ENCODE assay signal across 23 mouse cellular contexts in genomic region chr11:83865286-83865685, GRCm38 (mm10). TPM values are rescaled to one million over a fixed set of nuclear protein-coding genes. Genes with fewer than 3 reads are reported as not detected.
DNase-seq lines count a peak whose midpoint lies in the region; ATAC-seq and TF ChIP-seq lines count a peak whose summit lies in the region.
"Had no signal": no experiment of that assay in that cellular context is flagged by ENCODE, and none has a peak within 500 bp of the region (broad histone marks: within the 10 kb centered on the region; RNA-seq: fewer than 3 reads in every experiment).

No protein-coding gene starts in this region.

- H3K36me3 ChIP-seq in hindbrain, embryonic 10.5 days, result no peaks in the 10 kb centered on the region
- no peaks in the 10 kb centered on the region for H3K36me3 ChIP-seq in hindbrain, embryonic 14.5 days (replicated peaks; ENCODE audit: control insufficient read depth, insufficient read depth)
- no peaks in the 10 kb centered on the region for H3K36me3 ChIP-seq in testis, adult 2 months (ENCODE audit: control insufficient read depth, insufficient read depth, low read length)
- H3K36me3 ChIP-seq: embryonic facial prominence, embryonic 10.5 days; heart, embryonic 12.5 days; hindbrain, embryonic 12.5 days had no signal

- H3K4me1 ChIP-seq in hindbrain, embryonic 10.5 days (replicated peaks), result peaks cover 36% of the 10 kb centered on the region
- H3K4me1 ChIP-seq in hindbrain, embryonic 14.5 days (replicated peaks; ENCODE audit: control insufficient read depth, insufficient read depth, low read length), result no peaks in the 10 kb centered on the region
- peaks cover 2% of the 10 kb centered on the region for H3K4me1 ChIP-seq in testis, adult 2 months (ENCODE audit: control insufficient read depth, insufficient read depth, low read length)

- TF ChIP-seq POLR2A in testis, adult 2 months (IDR thresholded peaks at IDR 0.05; ENCODE audit: control insufficient read depth, low read depth, low read length), result no peak

- H3K9me3 ChIP-seq in hindbrain, embryonic 10.5 days, result no peaks in the 10 kb centered on the region
- H3K9me3 ChIP-seq in hindbrain, embryonic 14.5 days (ENCODE audit: control insufficient read depth, low read length), result no peaks in the 10 kb centered on the region
- H3K9me3 ChIP-seq: embryonic facial prominence, embryonic 10.5 days; forebrain, embryonic 13.5 days; heart, embryonic 12.5 days; hindbrain, embryonic 12.5 days had no signal

- 24% methylated on average over 9 of the region's 9 CpGs for WGBS in hindbrain, embryonic 10.5 days
- 16% methylated on average over 9 of the region's 9 CpGs for WGBS in hindbrain, embryonic 14.5 days

- H3K27me3 ChIP-seq in hindbrain, embryonic 10.5 days (ENCODE audit: insufficient read depth, poor library complexity, severe bottlenecking), result peaks cover 92% of the 10 kb centered on the region
- H3K27me3 ChIP-seq in hindbrain, embryonic 14.5 days (ENCODE audit: control insufficient read depth, insufficient read depth, low read length), result peaks cover 18% of the 10 kb centered on the region
- H3K27me3 ChIP-seq in testis, adult 2 months (ENCODE audit: control insufficient read depth, insufficient read depth, low read length), result no peaks in the 10 kb centered on the region

- no peak overlapping the region for H3K4me2 ChIP-seq in hindbrain, embryonic 14.5 days (replicated peaks)
- H3K4me2 ChIP-seq: forebrain, embryonic 13.5 days; heart, embryonic 12.5 days; hindbrain, embryonic 12.5 days had no signal

- H3K4me3 ChIP-seq in hindbrain, embryonic 10.5 days, result no peak overlapping the region
- H3K4me3 ChIP-seq in hindbrain, embryonic 14.5 days (replicated peaks; ENCODE audit: low read length), result no peak overlapping the region
- H3K4me3 ChIP-seq in testis, adult 2 months (ENCODE audit: control insufficient read depth, low read depth, low read length), result peak overlapping the region; percentile 30
- H3K4me3 ChIP-seq: embryonic facial prominence, embryonic 10.5 days; forebrain, embryonic 13.5 days; heart, adult 2 months; heart, embryonic 12.5 days; hindbrain, embryonic 12.5 days had no signal

- peak; percentile 41 for DNase-seq in hindbrain, embryonic 10.5 days (ENCODE audit: low spot score)
- no peak for DNase-seq in hindbrain, embryonic 14.5 days (ENCODE audit: low spot score)
- DNase-seq in testis, postnatal 10 days (ENCODE audit: low spot score), result no peak
- peak; percentile 52 for DNase-seq in embryo, embryonic 10.5 days (ENCODE audit: low spot score)
- no peak for DNase-seq in cerebellum, postnatal 10 days
- DNase-seq in MN1 (ENCODE audit: low spot score), result no peak
- DNase-seq: adrenal gland, postnatal 14 days; B cell, adult 2 months; cerebellum, adult 18-20 months; cerebellum, adult 9-11 months; forebrain, postnatal 0 days; gastrocnemius, postnatal 14 days; heart, adult 2 months; heart, postnatal 36 days had no signal

- no peak for TF ChIP-seq CTCF in testis, adult 2 months (IDR thresholded peaks at IDR 0.05; ENCODE audit: control insufficient read depth, insufficient read depth, insufficient replicate concordance, low read depth, low read length)

- no peak overlapping the region for H3K27ac ChIP-seq in hindbrain, embryonic 10.5 days
- H3K27ac ChIP-seq in hindbrain, embryonic 14.5 days, result no peak overlapping the region
- no peak overlapping the region for H3K27ac ChIP-seq in testis, adult 2 months (ENCODE audit: control insufficient read depth, insufficient read depth, low read depth, low read length)
- H3K27ac ChIP-seq: embryonic facial prominence, embryonic 10.5 days; forebrain, embryonic 13.5 days; heart, adult 2 months; hindbrain, embryonic 12.5 days; hindbrain, postnatal 0 days had no signal

- H3K9ac ChIP-seq in hindbrain, embryonic 14.5 days, result no peak overlapping the region
- H3K9ac ChIP-seq: forebrain, embryonic 13.5 days; forebrain, postnatal 0 days; heart, embryonic 12.5 days; hindbrain, embryonic 12.5 days had no signal

- ATAC-seq in hindbrain, embryonic 14.5 days (ENCODE audit: low FRiP score), result no peak
- ATAC-seq: activated CD4-positive, CD25-positive, alpha-beta regulatory T cell, adult 4 months; CD4-positive, CD25-positive, alpha-beta regulatory T cell, adult 4 months; forebrain, embryonic 13.5 days; forebrain, postnatal 0 days; hindbrain, postnatal 0 days had no signal

RNA-seq across cellular contexts. Expression of gene Hnf1b, which starts 15.4 kb away (rescaled TPM):
- polyA plus RNA-seq in hindbrain, embryonic 10.5 days (2016; fragmentation: Nextera tagmentation; extraction: Ambion mirVana), result not detected in 2 replicates
- polyA plus RNA-seq in hindbrain, embryonic 14.5 days (2014; fragmentation: Nextera tagmentation; extraction: Ambion mirVana), result 0.21 TPM in 1 of 2 replicates, not detected in the other
- 37.1 and 40.7 TPM in 2 replicates for polyA plus RNA-seq in testis, adult 2 months (2012; rRNA removed)
- polyA plus RNA-seq: activated CD4-positive, CD25-positive, alpha-beta regulatory T cell, adult 4 months; CD4-positive, CD25-positive, alpha-beta regulatory T cell, adult 4 months; embryonic facial prominence, embryonic 14.5 days; forebrain, embryonic 13.5 days had no signal

Comparison
In these comparisons a context has a peak if more than half of its experiments do, and no peak if none do; other contexts are left out.
1. DNase-seq: peak in hindbrain, embryonic 10.5 days (single experiment) and embryo, embryonic 10.5 days (single experiment); none in hindbrain, embryonic 14.5 days (single experiment), testis, postnatal 10 days (single experiment), cerebellum, postnatal 10 days (0 of 2) and MN1 (single experiment).
2. RNA of gene Hnf1b, which starts 15.4 kb away (polyA plus RNA-seq): 37.1 to 40.7 TPM in testis, adult 2 months; 0.21 TPM in hindbrain, embryonic 14.5 days and not detected in hindbrain, embryonic 10.5 days; every median in the first group is over 10 times any median in the second.